Comparison of ENCODE assay signal across 12 mouse cellular contexts in genomic region chr16:44502325-44502724, GRCm38 (mm10). TPM values are rescaled to one million over a fixed set of nuclear protein-coding genes. Genes with fewer than 3 reads are reported as not detected.
DNase-seq lines count a peak whose midpoint lies in the region; ATAC-seq and TF ChIP-seq lines count a peak whose summit lies in the region.
"Had no signal": no experiment of that assay in that cellular context is flagged by ENCODE, and none has a peak within 500 bp of the region (broad histone marks: within the 10 kb centered on the region; RNA-seq: fewer than 3 reads in every experiment).

No protein-coding gene starts in this region.

- H3K4me1 ChIP-seq in heart, adult 2 months (ENCODE audit: control insufficient read depth, insufficient read depth, low read length): 0 out of 2 replicates have a peak, but pooled peaks cover 2% of the 10 kb centered on the region
- peaks cover 18% of the 10 kb centered on the region for H3K4me1 ChIP-seq in heart, embryonic 12.5 days (replicated peaks)
- no peaks in the 10 kb centered on the region for H3K4me1 ChIP-seq in lung, postnatal 0 days (ENCODE audit: insufficient read depth, low read depth, low read length)

- DNase-seq in heart, adult 2 months: peak; percentile 33 to 53
- DNase-seq in lung, postnatal 0 days (ENCODE audit: low spot score): no peak
- no peak for DNase-seq in lung, postnatal 36 days
- DNase-seq in cerebellum, postnatal 36 days: peak; percentile 42 to 45
- peak; percentile 55 for DNase-seq in heart, postnatal 4 days
- no peak for DNase-seq in embryo, embryonic 10.5 days (ENCODE audit: low spot score)
- DNase-seq: gastrocnemius, postnatal 14 days; kidney, adult 11 months; liver had no signal

- H3K27ac ChIP-seq in heart, adult 2 months: no peak overlapping the region
- no peak overlapping the region for H3K27ac ChIP-seq in heart, embryonic 12.5 days (ENCODE audit: poor library complexity, severe bottlenecking)
- 0 out of 2 replicates have a peak overlapping the region, but pooled peaks have one; percentile 20 for H3K27ac ChIP-seq in lung, postnatal 0 days (ENCODE audit: low read length)
- H3K27ac ChIP-seq: left cerebral cortex, adult 2 months had no signal

- no peaks in the 10 kb centered on the region for H3K79me2 ChIP-seq in heart, adult 2 months (replicated peaks; ENCODE audit: control insufficient read depth, insufficient read depth, low read length)

- no peak overlapping the region for H3K4me3 ChIP-seq in heart, adult 2 months
- H3K4me3 ChIP-seq in heart, embryonic 12.5 days: no peak overlapping the region
- no peak overlapping the region for H3K4me3 ChIP-seq in lung, postnatal 0 days (ENCODE audit: low read depth, low read length)
- H3K4me3 ChIP-seq: left cerebral cortex, adult 2 months had no signal

- H3K27me3 ChIP-seq in heart, adult 2 months (ENCODE audit: control insufficient read depth, insufficient read depth, low read length): no peaks in the 10 kb centered on the region
- H3K27me3 ChIP-seq in heart, embryonic 12.5 days (replicated peaks): no peaks in the 10 kb centered on the region
- H3K27me3 ChIP-seq in lung, postnatal 0 days (replicated peaks; ENCODE audit: insufficient read depth, low read length): no peaks in the 10 kb centered on the region
- H3K27me3 ChIP-seq: CH12.LX had no signal

- no peak overlapping the region for H3K9ac ChIP-seq in heart, adult 2 months (ENCODE audit: low read depth, low read length)
- H3K9ac ChIP-seq in heart, embryonic 12.5 days: no peak overlapping the region
- no peak overlapping the region for H3K9ac ChIP-seq in lung, postnatal 0 days (replicated peaks; ENCODE audit: low read depth)

- no peak overlapping the region for H3K4me2 ChIP-seq in heart, embryonic 12.5 days
- H3K4me2 ChIP-seq in lung, postnatal 0 days (replicated peaks; ENCODE audit: low read depth, low read length): no peak overlapping the region

- no peak for TF ChIP-seq CTCF in heart, adult 2 months (IDR thresholded peaks at IDR 0.05)
- TF ChIP-seq CTCF in lung, postnatal 0 days (IDR thresholded peaks at IDR 0.05): no peak

- no peak for TF ChIP-seq EP300 in heart, adult 2 months (IDR thresholded peaks at IDR 0.05; ENCODE audit: insufficient read depth, low read depth, low read length)
- TF ChIP-seq EP300 in lung, postnatal 0 days (IDR thresholded peaks at IDR 0.05): no peak

- TF ChIP-seq POLR2A in heart, adult 2 months (IDR thresholded peaks at IDR 0.05; ENCODE audit: insufficient read depth, low read depth, low read length): no peak

- H3K36me3 ChIP-seq in heart, adult 2 months (ENCODE audit: control insufficient read depth, insufficient read depth, low read length): no peaks in the 10 kb centered on the region; the same call in 1 of the 2 replicates
- peaks cover 58% of the 10 kb centered on the region for H3K36me3 ChIP-seq in heart, embryonic 12.5 days
- peaks cover 16% of the 10 kb centered on the region; the same call in 1 of the 2 replicates for H3K36me3 ChIP-seq in lung, postnatal 0 days (ENCODE audit: insufficient read depth, low read length)

- intact Hi-C loops in heart, adult 2 months (cut with DNase I): no loop called here

- no peak for ATAC-seq in heart, embryonic 12.5 days (ENCODE audit: insufficient number of reproducible peaks, low FRiP score)
- ATAC-seq in lung, postnatal 0 days: no peak

- 56% methylated on average over 7 of the region's 7 CpGs for WGBS in heart, adult 2 months
- 54% methylated on average over 7 of the region's 7 CpGs for WGBS in heart, embryonic 12.5 days
- WGBS in lung, postnatal 0 days: 49% methylated on average over 7 of the region's 7 CpGs

- peaks cover 16% of the 10 kb centered on the region for H3K9me3 ChIP-seq in heart, embryonic 12.5 days (replicated peaks)
- no peaks in the 10 kb centered on the region for H3K9me3 ChIP-seq in lung, postnatal 0 days (ENCODE audit: low read length)

RNA-seq across cellular contexts. Expression of gene Boc, which starts 56.4 kb away (rescaled TPM):
- total RNA-seq in heart, adult 2 months (2021): 1 to 10 TPM; 3.5 to 4.2 TPM
- 4.4 and 5.6 TPM in 2 replicates for polyA plus RNA-seq in heart, adult 2 months (2012; rRNA removed)
- polyA plus RNA-seq in heart, embryonic 12.5 days (2016; fragmentation: Nextera tagmentation; extraction: Ambion mirVana): 7.9 and 9.3 TPM in 2 replicates
- polyA plus RNA-seq in lung, postnatal 0 days (2015; fragmentation: Nextera tagmentation; extraction: Ambion mirVana): 13.7 and 14.1 TPM in 2 replicates
- 1 to 10 TPM; 8.8 to 9.3 TPM for total RNA-seq in heart, postnatal 4 days (2021)

Comparison
In these comparisons a context has a peak if more than half of its experiments do, and no peak if none do; other contexts are left out.
1. DNase-seq: peak in heart, adult 2 months (2 of 2), cerebellum, postnatal 36 days (2 of 2) and heart, postnatal 4 days (single experiment); none in lung, postnatal 0 days (single experiment), lung, postnatal 36 days (single experiment) and embryo, embryonic 10.5 days (single experiment).